In genomic region chr9:60266583-60267272, GRCm38 (mm10) we compare ENCODE assay signal across 13 mouse cellular contexts.
DNase-seq lines count a peak whose midpoint lies in the region; ATAC-seq lines count a peak whose summit lies in the region.
"Had no signal": no experiment of that assay in that cellular context is flagged by ENCODE, and none has a peak within 500 bp of the region (broad histone marks: within the 10 kb centered on the region; RNA-seq: fewer than 3 reads in every experiment).

No protein-coding gene starts in this region.

- no peaks in the 10 kb centered on the region for H3K9me3 ChIP-seq in forebrain, embryonic 10.5 days
- H3K9me3 ChIP-seq in hindbrain, embryonic 13.5 days, result no peaks in the 10 kb centered on the region
- H3K9me3 ChIP-seq in midbrain, embryonic 16.5 days (replicated peaks; ENCODE audit: control insufficient read depth, low read length, poor library complexity, severe bottlenecking), result no peaks in the 10 kb centered on the region
- H3K9me3 ChIP-seq in heart, embryonic 11.5 days (replicated peaks; ENCODE audit: control insufficient read depth, low read length), result no peaks in the 10 kb centered on the region

- no peak overlapping the region for H3K4me2 ChIP-seq in hindbrain, embryonic 13.5 days
- H3K4me2 ChIP-seq in midbrain, embryonic 16.5 days (ENCODE audit: low read length), result no peak overlapping the region
- H3K4me2 ChIP-seq in heart, embryonic 11.5 days, result no peak overlapping the region

- peak overlapping the region; percentile 15; the same call in 1 of the 2 replicates for H3K4me3 ChIP-seq in forebrain, embryonic 10.5 days
- no peak overlapping the region for H3K4me3 ChIP-seq in hindbrain, embryonic 13.5 days
- no peak overlapping the region for H3K4me3 ChIP-seq in midbrain, embryonic 16.5 days (ENCODE audit: low read depth, low read length)
- no peak overlapping the region for H3K4me3 ChIP-seq in heart, embryonic 11.5 days (ENCODE audit: low read depth, low read length)

- H3K27me3 ChIP-seq in forebrain, embryonic 10.5 days (ENCODE audit: poor library complexity, severe bottlenecking), result peaks cover 61% of the 10 kb centered on the region
- no peaks in the 10 kb centered on the region for H3K27me3 ChIP-seq in hindbrain, embryonic 13.5 days
- no peaks in the 10 kb centered on the region for H3K27me3 ChIP-seq in midbrain, embryonic 16.5 days (ENCODE audit: control insufficient read depth, insufficient read depth, low read depth, low read length)
- H3K27me3 ChIP-seq in heart, embryonic 11.5 days (ENCODE audit: control insufficient read depth, insufficient read depth, low read length), result no peaks in the 10 kb centered on the region

- no peak overlapping the region for H3K9ac ChIP-seq in hindbrain, embryonic 13.5 days
- H3K9ac ChIP-seq in midbrain, embryonic 16.5 days (ENCODE audit: low read depth, low read length), result no peak overlapping the region
- no peak overlapping the region for H3K9ac ChIP-seq in heart, embryonic 11.5 days (ENCODE audit: low read depth, low read length)

- peak overlapping the region; percentile 74 for H3K27ac ChIP-seq in forebrain, embryonic 10.5 days
- peak overlapping the region; percentile 74 for H3K27ac ChIP-seq in hindbrain, embryonic 13.5 days
- H3K27ac ChIP-seq in midbrain, embryonic 16.5 days (ENCODE audit: low read length), result peak overlapping the region; percentile 50; the same call in 1 of the 2 replicates
- H3K27ac ChIP-seq in heart, embryonic 11.5 days (ENCODE audit: low read depth, low read length), result no peak overlapping the region

- H3K36me3 ChIP-seq in forebrain, embryonic 10.5 days (replicated peaks), result no peaks in the 10 kb centered on the region
- H3K36me3 ChIP-seq in hindbrain, embryonic 13.5 days, result no peaks in the 10 kb centered on the region
- no peaks in the 10 kb centered on the region for H3K36me3 ChIP-seq in midbrain, embryonic 16.5 days (ENCODE audit: control insufficient read depth, insufficient read depth, low read length)
- no peaks in the 10 kb centered on the region for H3K36me3 ChIP-seq in heart, embryonic 11.5 days (ENCODE audit: control insufficient read depth, insufficient read depth, low read length)

- peak; percentile 39 for DNase-seq in brain, embryonic 18.5 days (ENCODE audit: low read depth, low spot score)
- peak; percentile 61 for DNase-seq in forebrain, embryonic 10.5 days (ENCODE audit: extremely low spot score, low spot score)
- no peak for DNase-seq in spleen, adult 18-20 months
- DNase-seq in adrenal gland, postnatal 14 days, result no peak
- DNase-seq: cerebellum, adult 9-11 months; heart, adult 11 months; layer of hippocampus, adult 9-11 months; lung, postnatal 4 days; thymus, postnatal 14 days had no signal

- WGBS in forebrain, embryonic 10.5 days, result 34% methylated on average over 15 of the region's 15 CpGs
- 27% methylated on average over 15 of the region's 15 CpGs for WGBS in hindbrain, embryonic 13.5 days
- 12% methylated on average over 15 of the region's 15 CpGs for WGBS in midbrain, embryonic 16.5 days
- WGBS in heart, embryonic 11.5 days (ENCODE audit: insufficient replicate concordance), result 83% methylated on average over 15 of the region's 15 CpGs

- ATAC-seq in hindbrain, embryonic 13.5 days (ENCODE audit: low FRiP score), result peak; percentile 81
- peak; percentile 88 for ATAC-seq in midbrain, embryonic 16.5 days
- ATAC-seq in heart, embryonic 11.5 days (replicated peaks; ENCODE audit: insufficient number of reproducible peaks, low FRiP score, low TSS enrichment), result no peak
- ATAC-seq: CD4-positive, CD25-positive, alpha-beta regulatory T cell, adult 4 months had no signal

- H3K4me1 ChIP-seq in forebrain, embryonic 10.5 days, result peaks cover 41% of the 10 kb centered on the region
- H3K4me1 ChIP-seq in hindbrain, embryonic 13.5 days (replicated peaks), result peaks cover 30% of the 10 kb centered on the region
- peaks cover 15% of the 10 kb centered on the region; the same call in 1 of the 2 replicates for H3K4me1 ChIP-seq in midbrain, embryonic 16.5 days (ENCODE audit: control insufficient read depth, insufficient read depth, low read length)
- H3K4me1 ChIP-seq in heart, embryonic 11.5 days (ENCODE audit: control insufficient read depth, insufficient read depth, low read length), result peaks cover 10% of the 10 kb centered on the region

Comparison
In these comparisons a context has a peak if more than half of its experiments do, and no peak if none do; other contexts are left out.
1. DNase-seq: peak in brain, embryonic 18.5 days (single experiment) and forebrain, embryonic 10.5 days (single experiment); none in spleen, adult 18-20 months (0 of 2) and adrenal gland, postnatal 14 days (single experiment).